Mouse (Mus musculus) liver, embryonic 12.5 days (tissue): ENCODE results near the gene Nup210. TPM values are rescaled to one million over a fixed set of nuclear protein-coding genes. Genes with fewer than 3 reads are reported as not detected.

Source experiments
- ATAC-seq: fragments of 200-750 bp; cut with Nextera tagmentation; 2 replicates; pipeline ENCODE4 v1.8.0; 2017; ENCODE audit warnings: moderate number of reproducible peaks, mild to moderate bottlenecking, moderate library complexity
- H3K27ac ChIP-seq: fragments of 300-500 bp; sonication (generic); 2 replicates; pipeline ENCODE4 v1.5.1; 2016; ENCODE audit warnings: mild to moderate bottlenecking
- H3K27me3 ChIP-seq: fragments of 300-500 bp; sonication (generic); replicated peaks from 2 replicates; pipeline ENCODE4 v1.6.1; 2016; ENCODE audit warnings: mild to moderate bottlenecking, moderate library complexity
- H3K36me3 ChIP-seq: fragments of 300-500 bp; sonication (generic); 2 replicates; pipeline ENCODE4 v1.6.1; 2016; ENCODE audit warnings: mild to moderate bottlenecking, moderate library complexity
- H3K4me1 ChIP-seq: fragments of 300-500 bp; sonication (generic); 2 replicates; pipeline ENCODE4 v1.6.1; 2016
- H3K4me2 ChIP-seq: fragments of 300-500 bp; sonication (generic); 2 replicates; pipeline ENCODE4 v1.6.1; 2016; ENCODE audit warnings: mild to moderate bottlenecking, moderate library complexity
- H3K4me3 ChIP-seq: fragments of 300-500 bp; sonication (generic); 2 replicates; pipeline ENCODE4 v1.5.1; 2016; ENCODE audit warnings: mild to moderate bottlenecking, moderate library complexity
- H3K9ac ChIP-seq: fragments of 300-500 bp; sonication (generic); 2 replicates; pipeline ENCODE4 v1.6.1; 2016; ENCODE audit warnings: mild to moderate bottlenecking, moderate library complexity
- H3K9me3 ChIP-seq: fragments of 300-500 bp; sonication (generic); replicated peaks from 2 replicates; pipeline ENCODE4 v1.6.1; 2016; ENCODE audit warnings: mild to moderate bottlenecking, moderate library complexity
- WGBS: fragments of 180-500 bp; shearing (Covaris S2); methylation state at CpG from one replicate; pipeline ENCODE4 v1.1.7; 2016; ENCODE audit not compliant: insufficient replicate concordance; 5-methylcytosine and 5-hydroxymethylcytosine counted together
- polyA plus RNA-seq: library from polyadenylated mRNA; unstranded; fragments of >200 nt; fragmentation: Nextera tagmentation; extraction: Ambion mirVana; gene quantifications from 2 replicates; pipeline ENCODE4 v1.2.1, GENCODE M21; 2016

Nup210 gene
- polyA plus RNA-seq, 1 experiment from 2014 or later: 54.0 TPM

DNA sequence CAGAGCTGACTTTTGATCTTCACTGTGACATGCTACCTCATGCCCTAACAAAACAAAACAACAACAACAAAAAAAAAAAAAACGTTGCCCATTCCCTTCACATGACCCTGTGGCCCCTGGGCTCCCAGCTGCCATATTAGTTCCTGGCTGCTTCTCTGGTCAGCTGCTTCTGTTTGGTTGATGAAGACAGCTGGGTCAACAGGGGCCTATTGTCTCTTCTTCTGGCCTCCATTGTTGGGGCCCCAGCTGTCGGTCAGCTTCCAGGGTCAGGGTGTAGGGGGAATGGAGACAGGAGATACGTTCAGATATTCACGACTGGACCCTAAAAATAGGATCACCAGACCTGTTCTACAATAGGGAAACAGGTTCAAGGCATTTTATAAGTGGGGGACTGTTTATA is 39.4 kb upstream of the Nup210 start:
- Histone ChIP-seq H3K4me2 (peak overlapping the region; percentile 89), H3K36me3 (peaks cover 22% of the 10 kb centered on the region), H3K4me3 (peak overlapping the region; percentile 71), H3K9me3 (no peaks in the 10 kb centered on the region), H3K4me1 (peaks cover 96% of the 10 kb centered on the region), H3K9ac (peak overlapping the region; percentile 27), H3K27ac (peak overlapping the region; percentile 83), H3K27me3 (peaks cover 35% of the 10 kb centered on the region)
- 20% methylated on average over 4 of the region's 4 CpGs for WGBS
- ATAC-seq: no peak

DNA sequence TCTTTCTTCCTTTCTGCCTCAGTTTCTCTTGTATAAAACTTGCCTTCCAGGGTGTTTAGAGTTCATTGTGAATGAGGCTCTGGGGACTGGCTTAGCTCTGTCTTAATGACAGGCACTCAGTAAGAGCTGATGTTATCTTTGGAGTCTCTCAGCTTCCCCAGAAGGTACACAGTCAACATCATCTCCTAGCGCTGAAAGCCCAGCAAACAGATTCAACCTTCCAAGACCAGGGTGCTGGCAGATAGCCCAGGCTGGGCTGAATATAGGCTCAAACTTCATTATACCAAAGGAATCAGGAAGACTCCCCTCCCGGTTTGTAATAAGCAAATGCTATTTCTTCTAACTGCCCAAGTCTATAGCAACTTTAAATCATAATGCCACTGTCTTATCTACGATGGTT is 38.7 kb upstream of the Nup210 start:
- ATAC-seq: no peak
- Histone ChIP-seq H3K9me3 (no peaks in the 10 kb centered on the region), H3K27ac (peak overlapping the region; percentile 83), H3K4me3 (no peak overlapping the region), H3K36me3 (peaks cover 21% of the 10 kb centered on the region), H3K9ac (peak overlapping the region; percentile 5; the same call in 1 of the 2 replicates), H3K27me3 (peaks cover 39% of the 10 kb centered on the region), H3K4me2 (no peak overlapping the region), H3K4me1 (peaks cover 91% of the 10 kb centered on the region)
- 56% methylated on average over 3 of the region's 3 CpGs for WGBS

DNA sequence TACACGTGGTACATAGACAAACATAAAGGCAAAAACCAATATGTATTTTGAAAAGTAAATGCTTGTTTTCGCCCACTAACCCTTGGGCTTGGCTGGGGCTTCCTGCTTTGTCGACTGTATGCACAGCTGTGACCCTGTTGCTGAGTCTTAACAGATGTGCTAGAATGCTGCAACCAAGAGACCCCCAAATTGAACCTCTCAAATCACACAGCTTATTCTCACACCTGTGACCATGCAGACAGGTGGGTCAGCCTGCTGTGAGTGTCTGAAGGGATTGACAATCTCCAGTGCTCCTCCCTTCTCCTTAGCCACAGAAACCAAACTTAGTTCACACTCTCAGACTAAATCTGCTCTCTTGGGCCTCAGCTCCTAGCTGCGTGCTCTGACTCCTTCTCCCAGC is 38.1 kb upstream of the Nup210 start:
- Histone ChIP-seq H3K27ac (peak overlapping the region; percentile 83), H3K4me1 (peaks cover 85% of the 10 kb centered on the region), H3K9me3 (no peaks in the 10 kb centered on the region), H3K36me3 (peaks cover 17% of the 10 kb centered on the region), H3K9ac (no peak overlapping the region), H3K27me3 (peaks cover 39% of the 10 kb centered on the region), H3K4me3 (no peak overlapping the region), H3K4me2 (no peak overlapping the region)
- 45% methylated on average over 4 of the region's 4 CpGs for WGBS
- ATAC-seq: no peak

DNA sequence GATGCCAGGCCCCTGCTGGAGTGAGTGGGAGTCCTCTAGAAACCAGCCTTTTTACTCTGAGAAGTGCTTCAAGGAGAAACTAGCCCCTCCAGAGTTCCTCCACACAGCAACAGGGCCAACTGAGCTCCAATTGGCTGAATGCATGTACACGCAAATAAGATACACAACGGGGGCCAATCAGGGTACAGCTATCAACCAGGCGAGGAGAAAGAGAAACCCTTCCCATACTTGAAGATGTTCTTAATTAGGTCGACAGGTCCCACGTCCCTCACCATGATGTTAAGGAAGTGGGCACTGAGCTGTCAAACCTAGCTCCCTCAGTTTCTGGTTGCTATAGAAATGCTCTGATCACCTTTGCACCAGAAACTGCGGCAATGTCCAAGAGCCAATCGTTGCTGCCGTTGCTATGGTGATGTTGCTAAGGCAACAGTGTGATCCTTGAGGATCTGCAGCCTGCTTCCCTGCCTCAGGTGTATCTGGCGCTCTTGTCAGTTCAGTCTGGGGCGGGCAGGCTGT is 37.0 kb upstream of the Nup210 start:
- peak overlapping the region; percentile 8; the same call in 1 of the 2 replicates for H3K9ac ChIP-seq
- H3K36me3 ChIP-seq: peaks cover 8% of the 10 kb centered on the region
- no peak overlapping the region for H3K27ac ChIP-seq
- peaks cover 74% of the 10 kb centered on the region for H3K4me1 ChIP-seq
- H3K4me2 ChIP-seq: peak overlapping the region; percentile 49
- peak overlapping the region; percentile 29; the same call in 1 of the 2 replicates for H3K4me3 ChIP-seq
- no peak for ATAC-seq
- no peaks in the 10 kb centered on the region for H3K9me3 ChIP-seq
- peaks cover 39% of the 10 kb centered on the region for H3K27me3 ChIP-seq
- WGBS: 7% methylated on average over 10 of the region's 10 CpGs

DNA sequence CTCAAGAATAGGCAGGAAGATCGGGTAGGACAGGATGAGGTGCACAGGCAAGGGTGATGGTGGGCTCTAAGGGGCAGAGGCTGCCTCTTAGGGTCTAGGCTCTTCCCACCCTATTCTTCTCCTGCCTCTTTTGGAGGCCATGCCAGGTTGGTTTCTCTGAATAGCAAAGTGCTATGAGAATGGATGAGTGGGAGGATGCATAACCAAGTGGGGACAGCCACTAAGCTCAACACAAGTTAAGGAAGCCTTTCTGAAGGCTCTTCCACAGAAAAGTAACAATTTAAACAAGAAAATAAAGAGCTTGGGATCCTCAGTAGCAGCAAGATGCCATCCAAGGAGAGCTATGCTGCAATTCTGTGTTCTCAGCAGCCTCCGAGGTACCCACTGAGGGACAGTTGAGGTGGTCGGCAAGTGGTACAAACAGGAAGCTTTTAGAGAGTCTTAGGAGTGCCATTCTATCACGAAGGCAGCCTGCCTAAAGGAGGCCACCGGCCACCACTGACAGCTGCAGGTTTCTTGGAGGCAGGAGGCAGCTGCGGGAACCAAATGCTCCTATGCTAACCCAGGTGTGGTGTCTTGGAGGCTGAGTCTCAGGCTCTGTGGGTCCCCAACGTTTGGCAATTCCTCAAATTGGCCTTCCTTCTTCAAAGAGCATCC is 36.4 kb upstream of the Nup210 start:
- Histone ChIP-seq H3K27me3 (peaks cover 39% of the 10 kb centered on the region), H3K9me3 (no peaks in the 10 kb centered on the region), H3K4me2 (peak overlapping the region; percentile 49), H3K4me1 (peaks cover 68% of the 10 kb centered on the region), H3K9ac (peak overlapping the region; percentile 8; the same call in 1 of the 2 replicates), H3K36me3 (peaks cover 2% of the 10 kb centered on the region), H3K4me3 (no peak overlapping the region), H3K27ac (no peak overlapping the region)
- ATAC-seq: no peak
- WGBS: 37% methylated on average over 7 of the region's 7 CpGs

DNA sequence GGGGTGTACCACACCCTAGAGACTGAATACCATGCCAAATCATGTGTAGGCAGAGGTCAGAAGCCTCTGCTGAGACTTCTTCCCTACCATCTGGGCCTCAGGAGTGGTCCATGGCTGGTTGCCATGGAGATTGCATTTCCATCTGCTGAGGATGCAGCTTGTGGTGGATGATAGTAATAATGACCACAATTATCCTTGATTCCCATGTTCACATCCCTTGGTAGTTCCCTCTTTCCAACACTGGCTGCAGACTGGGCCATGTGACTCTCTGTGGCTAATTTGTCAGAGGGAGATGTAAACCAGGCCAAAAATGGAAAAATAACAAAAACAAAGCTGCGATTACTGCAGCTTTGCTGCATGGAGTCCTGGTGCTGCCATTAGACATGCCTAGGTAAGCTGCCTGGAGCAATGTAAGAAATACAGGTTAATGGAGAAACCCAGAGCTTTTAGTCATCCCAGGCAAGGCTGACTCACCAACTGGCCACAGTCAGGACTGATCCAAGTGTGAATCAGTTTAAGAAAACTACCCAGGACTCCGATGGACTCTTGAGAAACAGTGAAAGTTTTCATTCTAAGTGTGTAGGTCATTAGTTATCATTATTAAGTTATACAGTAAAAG is 30.6 kb upstream of the Nup210 start:
- peaks cover 32% of the 10 kb centered on the region for H3K4me1 ChIP-seq
- H3K27ac ChIP-seq: no peak overlapping the region
- H3K9ac ChIP-seq: no peak overlapping the region
- H3K9me3 ChIP-seq: no peaks in the 10 kb centered on the region
- H3K4me3 ChIP-seq: no peak overlapping the region
- peaks cover 65% of the 10 kb centered on the region for H3K27me3 ChIP-seq
- WGBS: 78% methylated on average over 2 of the region's 2 CpGs
- no peak overlapping the region for H3K4me2 ChIP-seq
- H3K36me3 ChIP-seq: no peaks in the 10 kb centered on the region
- no peak for ATAC-seq

DNA sequence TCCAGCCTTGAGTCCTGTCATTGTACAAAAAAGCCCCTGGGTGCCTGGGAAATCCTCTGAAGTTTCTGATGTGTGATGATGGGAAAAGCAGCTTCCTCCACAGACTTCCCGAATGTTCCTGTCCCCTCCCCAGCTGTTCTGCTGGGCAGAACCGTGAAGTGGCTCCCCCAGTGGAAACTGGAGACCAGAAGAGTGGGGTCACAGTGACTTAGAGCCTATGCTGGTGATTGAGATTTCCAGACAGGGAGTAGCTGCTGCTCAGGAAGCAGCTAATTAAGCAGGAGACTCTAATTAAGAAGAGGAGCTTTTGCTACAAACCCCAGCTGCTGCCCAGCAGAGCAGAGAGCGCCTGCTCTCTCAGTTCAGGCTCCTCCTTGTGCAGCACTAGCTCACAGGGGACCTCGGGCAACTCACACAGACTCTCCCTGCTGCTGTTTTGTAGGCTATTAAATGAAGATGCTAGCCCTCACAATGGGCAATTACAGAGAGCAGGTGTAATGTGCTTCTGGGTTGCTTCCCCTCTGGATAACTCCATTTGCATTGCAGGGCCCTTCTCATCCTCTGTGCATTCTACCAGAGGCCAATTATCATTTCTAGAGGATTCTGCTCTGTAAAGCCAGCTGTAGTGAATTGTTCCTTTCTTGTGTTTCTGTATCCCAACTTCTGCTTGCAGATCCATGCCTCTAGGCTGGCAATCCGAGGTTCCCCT is 30.0 kb upstream of the Nup210 start:
- 35% methylated on average over 5 of the region's 5 CpGs for WGBS
- no peak for ATAC-seq
- H3K9ac ChIP-seq: no peak overlapping the region
- H3K27me3 ChIP-seq: peaks cover 60% of the 10 kb centered on the region
- no peak overlapping the region for H3K4me3 ChIP-seq
- no peaks in the 10 kb centered on the region for H3K9me3 ChIP-seq
- no peak overlapping the region for H3K4me2 ChIP-seq
- no peak overlapping the region for H3K27ac ChIP-seq
- no peaks in the 10 kb centered on the region for H3K36me3 ChIP-seq
- peaks cover 32% of the 10 kb centered on the region for H3K4me1 ChIP-seq

DNA sequence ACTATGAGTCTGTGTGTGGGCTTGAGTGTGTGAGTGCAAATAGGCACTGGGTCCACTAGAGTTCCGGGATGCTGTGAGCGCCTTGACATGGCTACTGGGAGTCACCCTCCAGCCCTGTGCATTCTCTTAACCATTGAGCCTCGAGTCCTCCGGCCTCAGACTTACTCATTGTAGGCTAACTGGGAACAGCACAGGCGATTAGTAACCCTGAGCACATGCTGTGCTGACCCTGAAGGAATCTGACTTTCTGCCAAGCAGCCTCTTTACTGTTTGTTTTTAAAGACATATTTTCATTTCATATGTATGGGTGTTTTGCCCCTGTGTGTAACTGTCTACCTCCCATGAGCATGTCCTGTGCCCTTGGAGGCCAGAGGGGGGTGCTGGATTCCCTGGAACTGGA is 28.9 kb upstream of the Nup210 start:
- Histone ChIP-seq H3K27me3 (peaks cover 52% of the 10 kb centered on the region), H3K4me3 (no peak overlapping the region), H3K4me2 (no peak overlapping the region), H3K9me3 (no peaks in the 10 kb centered on the region), H3K9ac (no peak overlapping the region), H3K36me3 (no peaks in the 10 kb centered on the region), H3K4me1 (peaks cover 29% of the 10 kb centered on the region), H3K27ac (no peak overlapping the region)
- WGBS: 65% methylated on average over 5 of the region's 5 CpGs
- no peak for ATAC-seq

DNA sequence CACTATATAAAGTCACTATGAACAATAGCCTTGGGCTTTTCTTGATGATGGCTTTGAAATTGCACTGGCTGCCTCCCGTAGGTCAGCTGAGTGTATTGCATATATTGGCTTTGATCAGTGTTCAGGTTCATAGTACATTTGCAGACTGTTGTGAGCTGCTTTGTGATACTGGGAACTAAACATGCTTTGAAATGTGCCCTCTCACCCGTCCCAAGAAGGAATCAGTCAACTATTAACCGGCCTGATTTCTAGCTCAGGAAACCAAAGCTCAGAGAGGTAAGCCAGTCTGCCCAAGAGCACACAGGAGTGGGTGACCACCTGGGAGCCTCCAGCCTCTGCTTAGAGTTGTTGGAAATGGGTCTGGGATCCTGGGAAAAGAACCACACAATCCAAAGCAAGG is 28.4 kb upstream of the Nup210 start:
- no peak overlapping the region for H3K4me3 ChIP-seq
- ATAC-seq: no peak
- no peak overlapping the region for H3K27ac ChIP-seq
- 67% methylated on average over 3 of the region's 3 CpGs for WGBS
- peaks cover 52% of the 10 kb centered on the region for H3K27me3 ChIP-seq
- H3K9me3 ChIP-seq: no peaks in the 10 kb centered on the region
- no peaks in the 10 kb centered on the region for H3K36me3 ChIP-seq
- no peak overlapping the region for H3K9ac ChIP-seq
- H3K4me2 ChIP-seq: no peak overlapping the region
- peaks cover 34% of the 10 kb centered on the region for H3K4me1 ChIP-seq

DNA sequence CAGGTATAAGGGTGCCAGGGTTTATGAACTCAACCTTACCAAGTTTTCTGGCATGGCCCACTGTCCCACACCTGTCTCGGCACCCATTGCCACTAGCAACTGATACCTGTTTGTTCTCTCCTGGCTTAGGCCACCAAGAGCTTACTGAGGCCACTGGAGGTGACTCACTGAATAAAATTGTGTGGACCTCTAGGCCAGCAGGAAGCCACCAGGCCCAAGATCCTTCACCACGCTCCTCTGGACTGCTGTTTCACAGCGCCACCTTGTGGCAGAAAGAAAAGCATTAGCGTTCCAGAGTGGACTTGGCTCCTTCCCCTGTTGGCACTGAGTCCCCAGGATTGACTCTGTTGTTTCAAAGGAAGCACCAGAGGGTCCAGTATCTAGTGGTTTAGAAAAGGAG is 23.2 kb upstream of the Nup210 start:
- ATAC-seq: peak; percentile 75
- WGBS: 22% methylated on average over 4 of the region's 4 CpGs
- H3K4me1 ChIP-seq: peaks cover 52% of the 10 kb centered on the region

DNA sequence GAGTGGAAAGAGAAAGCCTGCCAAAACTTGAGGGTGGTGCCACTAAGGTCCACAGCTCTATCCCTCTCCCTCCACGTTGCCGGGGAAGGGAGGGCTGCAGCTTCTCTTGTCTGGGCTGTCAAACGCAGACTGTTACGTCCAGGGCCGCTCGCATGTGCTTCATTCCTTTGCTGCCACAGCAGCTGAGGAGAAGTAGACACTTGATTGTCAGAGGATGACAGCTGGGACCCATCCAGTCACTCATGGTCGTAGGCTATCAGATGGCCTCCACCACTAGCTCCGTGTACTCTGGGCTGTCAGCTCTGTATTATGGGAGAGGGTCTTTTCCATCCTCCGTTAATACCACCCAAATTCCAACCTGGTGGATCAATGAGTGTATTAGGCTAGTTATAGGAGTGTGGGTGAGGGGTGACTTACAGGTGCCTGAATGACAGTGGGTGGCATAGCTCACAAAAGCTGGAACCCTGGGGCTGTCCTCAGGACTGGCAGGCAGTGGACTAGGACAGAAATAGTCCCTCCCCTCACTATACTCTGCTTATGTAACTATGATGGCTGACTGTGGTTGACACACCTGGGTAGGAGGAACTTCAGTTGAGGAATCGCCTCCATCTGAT is 20.8 kb upstream of the Nup210 start:
- H3K27me3 ChIP-seq: peaks cover 28% of the 10 kb centered on the region
- H3K36me3 ChIP-seq: no peaks in the 10 kb centered on the region
- H3K4me2 ChIP-seq: no peak overlapping the region
- H3K4me1 ChIP-seq: peaks cover 44% of the 10 kb centered on the region
- H3K9me3 ChIP-seq: no peaks in the 10 kb centered on the region
- 62% methylated on average over 10 of the region's 10 CpGs for WGBS
- H3K27ac ChIP-seq: no peak overlapping the region
- H3K4me3 ChIP-seq: no peak overlapping the region
- ATAC-seq: no peak
- no peak overlapping the region for H3K9ac ChIP-seq

More for the DNA sequence above, 23.2 kb upstream of the Nup210 start:
- Histone ChIP-seq H3K36me3 (no peaks in the 10 kb centered on the region), H3K9me3 (no peaks in the 10 kb centered on the region), H3K27me3 (peaks cover 51% of the 10 kb centered on the region), H3K27ac (no peak overlapping the region; the same call in 1 of the 2 replicates), H3K4me3 (no peak overlapping the region), H3K9ac (no peak overlapping the region), H3K4me2 (no peak overlapping the region)
